Mouse (Mus musculus) liver, embryonic 14 days (tissue): ENCODE data around the gene Olfr1158. TPM values are rescaled to one million over a fixed set of nuclear protein-coding genes. Genes with fewer than 3 reads are reported as not detected.

ENCODE experiments used
- polyA plus RNA-seq: library from polyadenylated mRNA; depleted of rRNA; stranded (reverse); fragments of >200 nt; gene quantifications from 2 replicates; pipeline ENCODE4 v1.2.3, GENCODE M21; 2012; rRNA removed

Olfr1158 gene
- not detected in 2 replicates for polyA plus RNA-seq

GRCm38 (mm10) chr2:87989813-87990212 is at the start of gene Olfr1158:
TSS of gene Olfr1158 (plus strand) at chr2:87990113.

GRCm38 (mm10) chr2:87945037-87945436 is 44.9 kb upstream of the Olfr1158 start, which contains the start of gene Olfr1155:
TSS of gene Olfr1155 (minus strand) at chr2:87945137.

DNA sequence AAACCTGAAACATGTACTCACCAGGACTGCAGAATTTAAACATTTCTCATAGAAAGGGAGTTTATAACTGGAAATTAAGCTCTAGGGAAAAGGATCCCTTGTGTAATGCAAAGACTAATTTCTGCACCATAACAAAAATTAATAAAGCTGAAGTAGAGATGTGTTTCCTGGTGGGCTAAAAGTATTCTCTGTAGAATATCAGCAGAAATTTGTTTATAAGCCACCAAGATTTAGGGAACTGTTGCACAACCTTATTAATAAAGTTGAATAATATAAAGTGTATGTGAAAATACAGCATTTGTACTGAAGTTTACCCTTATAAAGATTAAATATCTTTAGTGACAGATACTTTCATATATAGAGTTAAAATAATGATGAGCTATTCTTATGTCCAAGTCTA is 36.9 kb upstream of the Olfr1158 start, which contains the start of gene Olfr1156:
Gene Olfr1156, minus strand, starts transcription at position 101 of the 400 bp plus-strand sequence.

DNA sequence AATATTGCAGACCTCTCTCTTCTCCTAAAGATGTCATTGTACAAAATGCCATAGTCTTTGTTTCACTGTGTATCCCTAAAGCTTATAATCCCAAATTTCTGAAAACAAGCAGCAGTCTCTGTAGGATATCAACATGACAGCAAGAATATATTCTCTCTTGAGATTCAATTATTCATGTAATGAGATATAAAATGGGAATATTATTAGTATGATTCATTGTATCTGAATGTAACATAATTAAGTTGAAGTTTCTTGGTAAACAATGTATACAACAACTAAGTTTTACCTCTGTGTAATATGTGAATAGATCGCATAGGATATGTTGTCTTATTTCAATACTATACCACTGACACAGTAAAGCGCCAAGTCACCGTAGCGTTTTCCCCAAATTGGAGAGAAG is 21.7 kb upstream of the Olfr1158 start, which contains the start of gene Olfr1157:
Gene Olfr1157, minus strand, starts transcription at position 101 of the 400 bp plus-strand sequence.

DNA sequence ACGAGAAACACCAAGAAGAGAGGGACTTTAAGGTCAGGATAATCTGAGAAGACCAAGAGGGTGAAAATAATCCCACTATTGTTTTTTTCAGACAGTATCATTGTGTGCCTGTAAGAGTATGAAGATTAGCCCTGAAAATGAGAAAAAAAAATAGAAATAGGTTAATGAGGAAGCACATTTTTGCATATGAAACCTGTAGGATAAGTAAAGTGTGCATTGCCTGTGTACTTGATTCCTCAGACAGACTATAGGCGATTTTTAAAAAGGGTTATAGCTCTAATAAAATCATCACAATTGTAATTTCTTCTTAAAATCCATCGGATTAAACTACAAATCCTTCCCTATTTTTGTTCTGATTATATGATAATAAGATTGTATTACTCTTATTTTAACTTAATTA is 15.3 kb upstream of the Olfr1158 start, which contains the start of gene Olfr74:
Gene Olfr74, minus strand, starts transcription at position 101 of the 400 bp plus-strand sequence.

GRCm38 (mm10) chr2:88007515-88008318 is 17.8 kb downstream of the Olfr1158 start, which contains the start of gene Olfr1160:
TSS of gene Olfr1160 (minus strand) at chr2:88008268.

DNA sequence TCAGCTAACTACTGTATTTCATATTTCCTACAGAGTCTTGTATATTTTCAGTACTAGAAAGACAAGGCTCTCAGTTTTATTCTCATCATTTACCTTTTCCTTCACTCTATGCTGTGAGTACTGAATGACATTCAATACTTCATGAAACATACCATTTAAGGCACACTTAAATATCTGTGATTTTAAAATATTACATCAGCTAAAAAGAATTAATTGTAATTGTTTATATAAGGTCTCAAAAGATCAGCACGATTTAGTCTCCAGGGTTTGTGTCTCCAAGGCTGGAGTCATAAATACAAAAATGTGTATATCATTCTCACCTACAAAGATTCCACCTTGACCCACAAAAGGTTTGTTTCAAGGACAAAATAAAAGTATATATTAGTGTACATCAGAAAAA is 32.6 kb downstream of the Olfr1158 start, which contains the start of gene Olfr1161:
Gene Olfr1161, plus strand, starts transcription at position 301 of the 400 bp plus-strand sequence.

DNA sequence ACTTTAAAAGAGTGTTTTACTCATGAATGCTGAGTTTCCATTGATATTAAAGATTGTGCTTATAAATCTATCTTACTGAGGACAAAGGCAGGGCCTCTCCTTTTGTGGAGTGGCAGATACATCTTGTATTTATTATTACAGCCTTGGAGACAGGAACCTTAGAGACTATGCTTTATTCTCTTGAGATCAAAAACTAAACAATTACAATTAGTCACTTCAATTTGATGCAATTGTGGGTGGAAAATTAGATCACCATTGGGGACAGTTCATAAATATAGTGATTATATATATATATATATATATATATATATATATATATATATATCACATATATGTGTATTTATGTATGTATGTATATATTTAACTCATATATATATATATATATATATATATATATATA is 47.7 kb downstream of the Olfr1158 start, which contains the start of gene Olfr73:
Gene Olfr73, minus strand, starts transcription at position 101 of the 400 bp plus-strand sequence.

Other genes starting within 250 kb of the Olfr1158 start
- gene Olfr1140, start 246.4 kb upstream of the Olfr1158 start, polyA plus RNA-seq: not detected in 2 replicates
- not detected in 2 replicates for gene Olfr1141, start 236.1 kb upstream of the Olfr1158 start, polyA plus RNA-seq
- not detected in 2 replicates for gene Olfr152, start 210.6 kb upstream of the Olfr1158 start, polyA plus RNA-seq
- not detected in 2 replicates for gene Olfr1143, start 189.5 kb upstream of the Olfr1158 start, polyA plus RNA-seq
- not detected in 2 replicates for gene Olfr1145, start 180.3 kb upstream of the Olfr1158 start, polyA plus RNA-seq
- not detected in 2 replicates for gene Olfr1148, start 159.6 kb upstream of the Olfr1158 start, polyA plus RNA-seq
- gene Olfr1150-ps1, start 146.1 kb upstream of the Olfr1158 start, polyA plus RNA-seq: not detected in 2 replicates
- not detected in 2 replicates for gene Olfr1151, start 134.3 kb upstream of the Olfr1158 start, polyA plus RNA-seq
- gene Olfr1152, start 123.6 kb upstream of the Olfr1158 start, polyA plus RNA-seq: not detected in 2 replicates
- not detected in 2 replicates for gene Olfr1153, start 95.2 kb upstream of the Olfr1158 start, polyA plus RNA-seq
- gene Olfr1154, start 84.9 kb upstream of the Olfr1158 start, polyA plus RNA-seq: not detected in 2 replicates
- gene Olfr1155, start 45.0 kb upstream of the Olfr1158 start, polyA plus RNA-seq: not detected in 2 replicates
- not detected in 2 replicates for gene Olfr1156, start 37.0 kb upstream of the Olfr1158 start, polyA plus RNA-seq
- not detected in 2 replicates for gene Olfr1157, start 21.8 kb upstream of the Olfr1158 start, polyA plus RNA-seq
- not detected in 2 replicates for gene Olfr74, start 15.4 kb upstream of the Olfr1158 start, polyA plus RNA-seq
- gene Olfr1160, start 18.2 kb downstream of the Olfr1158 start, polyA plus RNA-seq: not detected in 2 replicates
- gene Olfr1161, start 32.7 kb downstream of the Olfr1158 start, polyA plus RNA-seq: not detected in 2 replicates
- not detected in 2 replicates for gene Olfr73, start 47.6 kb downstream of the Olfr1158 start, polyA plus RNA-seq
- gene Olfr1162, start 61.0 kb downstream of the Olfr1158 start, polyA plus RNA-seq: not detected in 2 replicates
- not detected in 2 replicates for gene Olfr1163, start 81.7 kb downstream of the Olfr1158 start, polyA plus RNA-seq
- gene Olfr1164, start 103.9 kb downstream of the Olfr1158 start, polyA plus RNA-seq: not detected in 2 replicates
- not detected in 2 replicates for gene Olfr1166, start 138.2 kb downstream of the Olfr1158 start, polyA plus RNA-seq
- gene Olfr1167, start 165.1 kb downstream of the Olfr1158 start, polyA plus RNA-seq: not detected in 2 replicates
- gene Olfr1168, start 191.8 kb downstream of the Olfr1158 start, polyA plus RNA-seq: not detected in 2 replicates
- gene Olfr1170, start 238.2 kb downstream of the Olfr1158 start, polyA plus RNA-seq: not detected in 2 replicates